Mouse (Mus musculus): ENCODE results near the gene Mzf1.

- no peak for TF ChIP-seq CTCF (IDR thresholded peaks at IDR 0.05; ENCODE audit: low read depth, low read length)
- TF ChIP-seq EP300 (IDR thresholded peaks at IDR 0.05; ENCODE audit: insufficient read depth, low read depth, low read length): no peak
- TF ChIP-seq POLR2A (IDR thresholded peaks at IDR 0.05; ENCODE audit: insufficient read depth, low read length): no peak
Observed at GRCm38 (mm10) chr7:12998053-12998452, 56.5 kb downstream of the Mzf1 start, which contains the start of gene Slc27a5.

All from ES-Bruce4 (cell line).